Mouse (Mus musculus): ENCODE measurements around the gene Plekha6. TPM values are rescaled to one million over a fixed set of nuclear protein-coding genes. Genes with fewer than 3 reads are reported as not detected.

Gene Plekha6
- polyA plus RNA-seq, 1 experiment from 2014 or later = 25.8 TPM

DNA sequence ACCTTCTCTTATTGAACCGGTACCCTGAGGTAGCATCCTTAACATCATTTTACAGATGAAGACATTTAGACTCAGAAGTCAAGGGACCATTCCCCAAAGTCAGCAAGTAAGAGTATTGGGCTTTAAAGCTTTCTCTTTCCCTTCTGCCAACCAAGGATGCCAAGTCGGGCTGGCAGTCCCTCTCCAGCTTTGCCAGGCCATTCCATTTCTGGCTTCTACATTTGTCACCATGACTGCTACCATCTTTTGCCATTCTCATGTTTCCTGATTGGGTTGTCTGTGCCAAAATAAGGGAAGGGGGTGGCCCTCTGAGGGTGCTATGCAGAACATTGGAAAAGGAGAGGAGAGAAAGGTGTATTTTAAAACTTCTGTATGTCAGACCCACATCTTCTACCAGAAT, 61.6 kb downstream of the Plekha6 start:
- Histone ChIP-seq H3K36me3 (no peaks in the 10 kb centered on the region), H3K27me3 (0 out of 2 replicates have a peak, but pooled peaks cover 3% of the 10 kb centered on the region), H3K27ac (no peak overlapping the region), H3K4me1 (peaks cover 49% of the 10 kb centered on the region), H3K4me2 (replicated peaks) (no peak overlapping the region), H3K9me3 (replicated peaks) (no peaks in the 10 kb centered on the region), H3K9ac (no peak overlapping the region), H3K4me3 (no peak overlapping the region)
- WGBS = 88% methylated on average over 2 of the region's 2 CpGs
- no peak for ATAC-seq (ENCODE audit: low FRiP score)

DNA sequence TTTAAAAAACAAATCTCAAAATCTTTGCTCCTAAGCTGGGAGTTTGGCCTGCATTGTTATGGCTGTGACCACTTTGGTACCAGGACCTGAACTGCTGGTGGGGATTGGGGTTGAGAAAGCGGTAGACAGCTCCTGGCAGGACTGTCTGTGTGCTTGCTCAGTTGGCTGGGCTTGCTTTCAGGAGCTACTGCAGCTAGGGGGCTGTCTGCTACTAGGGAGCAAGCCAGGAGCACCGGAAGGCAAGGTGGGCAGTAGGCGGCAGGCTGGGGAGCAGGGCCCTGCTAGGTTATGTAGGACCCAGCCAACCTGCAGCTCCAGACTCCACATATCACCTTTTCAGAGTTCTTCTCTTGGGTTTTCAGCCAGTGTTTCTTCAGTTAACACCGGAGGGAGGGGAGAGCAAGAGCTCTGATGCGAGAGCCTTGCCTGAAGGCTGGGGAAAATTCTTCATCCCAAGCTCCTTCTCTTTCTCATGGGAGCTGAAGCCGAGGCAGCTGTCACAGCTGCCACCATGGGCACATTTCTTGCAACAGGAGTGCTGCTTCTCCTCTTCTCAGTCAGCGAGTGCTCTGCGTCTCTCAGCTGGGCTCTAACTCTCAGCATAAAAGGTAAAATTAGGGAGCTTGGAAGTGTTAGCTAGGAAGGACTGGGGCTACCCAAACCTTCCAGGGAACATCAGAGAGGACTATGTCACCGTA, 62.1 kb downstream of the Plekha6 start:
- Histone ChIP-seq H3K27me3 (0 out of 2 replicates have a peak, but pooled peaks cover 3% of the 10 kb centered on the region), H3K27ac (no peak overlapping the region), H3K9me3 (replicated peaks) (no peaks in the 10 kb centered on the region), H3K4me2 (replicated peaks) (no peak overlapping the region), H3K9ac (no peak overlapping the region), H3K4me1 (peaks cover 49% of the 10 kb centered on the region), H3K4me3 (no peak overlapping the region), H3K36me3 (no peaks in the 10 kb centered on the region)
- no peak for ATAC-seq (ENCODE audit: low FRiP score)
- WGBS = 30% methylated on average over 9 of the region's 9 CpGs

DNA sequence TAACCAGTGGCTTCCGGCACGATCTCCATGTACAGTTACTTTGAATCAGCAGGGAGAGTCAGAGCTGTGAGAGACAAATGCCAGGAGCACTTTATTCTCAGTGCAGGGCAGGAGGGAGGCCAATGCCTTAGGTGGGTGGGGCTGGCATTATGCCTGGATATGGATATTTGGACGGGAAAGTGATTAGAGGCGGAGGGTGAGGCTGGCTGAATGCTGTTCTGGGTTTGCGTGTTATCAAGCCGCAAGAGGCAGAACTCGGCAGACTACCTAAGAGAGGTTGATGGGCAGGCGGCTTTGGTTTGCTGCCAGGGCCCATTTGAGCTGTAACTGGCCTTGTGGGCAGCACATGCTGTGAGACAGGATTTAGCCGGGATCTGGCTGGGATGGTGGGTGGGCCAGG, 62.9 kb downstream of the Plekha6 start:
- no peak overlapping the region for H3K4me3 ChIP-seq
- peak overlapping the region; percentile 23; the same call in 1 of the 2 replicates for H3K27ac ChIP-seq
- H3K4me1 ChIP-seq = peaks cover 44% of the 10 kb centered on the region
- 29% methylated on average over 9 of the region's 9 CpGs for WGBS
- no peaks in the 10 kb centered on the region for H3K9me3 ChIP-seq (replicated peaks)
- H3K36me3 ChIP-seq = no peaks in the 10 kb centered on the region
- no peak for ATAC-seq (ENCODE audit: low FRiP score)
- no peak overlapping the region for H3K4me2 ChIP-seq (replicated peaks)
- H3K9ac ChIP-seq = peak overlapping the region; percentile 49
- H3K27me3 ChIP-seq = 0 out of 2 replicates have a peak, but pooled peaks cover 3% of the 10 kb centered on the region

DNA sequence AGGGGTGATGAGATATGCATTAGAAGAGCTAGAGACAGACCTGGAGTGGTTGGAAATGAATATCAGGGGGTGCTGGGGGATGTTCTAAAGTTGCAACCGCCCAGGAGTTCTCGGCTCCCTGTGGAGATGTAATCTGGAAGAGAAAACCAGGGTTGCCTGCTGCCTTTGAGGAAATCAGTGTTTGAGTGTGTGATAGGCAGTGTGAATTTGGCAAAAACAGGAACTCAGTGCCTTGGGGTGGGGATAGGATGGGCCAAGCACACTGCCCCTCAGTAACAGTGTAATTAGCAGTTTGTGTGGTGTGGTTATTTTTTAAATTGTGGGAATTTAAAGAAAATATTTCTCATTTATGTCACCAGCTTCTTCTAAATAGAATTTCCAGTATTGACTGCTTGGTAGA, 63.4 kb downstream of the Plekha6 start:
- Histone ChIP-seq H3K27me3 (0 out of 2 replicates have a peak, but pooled peaks cover 3% of the 10 kb centered on the region), H3K9ac (peak overlapping the region; percentile 49; the same call in 1 of the 2 replicates), H3K4me3 (no peak overlapping the region), H3K4me1 (peaks cover 41% of the 10 kb centered on the region), H3K9me3 (replicated peaks) (no peaks in the 10 kb centered on the region), H3K27ac (no peak overlapping the region), H3K4me2 (replicated peaks) (no peak overlapping the region), H3K36me3 (no peaks in the 10 kb centered on the region)
- 34% methylated on average over 2 of the region's 2 CpGs for WGBS
- no peak for ATAC-seq (ENCODE audit: low FRiP score)

DNA sequence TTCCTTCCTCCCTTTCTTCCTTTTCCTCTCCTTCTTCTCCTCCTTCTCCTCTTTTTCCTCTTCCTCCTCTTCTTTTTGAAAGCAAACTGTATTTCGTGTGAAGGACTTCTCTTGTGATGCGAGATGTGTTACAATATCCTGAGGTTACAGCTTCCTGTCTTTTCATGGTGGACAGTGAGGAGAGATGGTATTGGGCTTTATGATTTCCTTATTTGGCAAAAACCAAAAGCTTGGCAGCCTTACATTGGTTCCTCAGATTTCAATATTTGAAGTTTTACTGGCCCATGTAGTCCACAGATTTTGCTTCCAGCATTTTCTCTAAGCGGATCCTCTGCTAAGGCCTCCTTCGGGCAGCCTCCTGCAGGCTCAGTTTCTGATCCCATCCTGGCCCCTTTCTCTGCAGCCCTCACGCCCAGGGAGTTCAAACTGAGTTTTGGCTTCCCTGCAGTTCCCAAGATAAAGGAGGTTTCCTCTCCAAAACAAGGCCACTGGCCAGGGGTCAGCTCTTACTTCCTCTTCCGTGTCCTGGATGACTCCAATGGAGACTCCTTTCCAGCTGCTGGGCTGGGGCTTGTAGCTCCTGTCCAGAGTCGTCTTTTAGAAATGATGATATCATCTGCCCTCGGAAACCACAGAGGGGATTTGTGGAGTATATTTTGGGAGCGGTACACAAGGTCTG, 64.9 kb downstream of the Plekha6 start:
- H3K9me3 ChIP-seq (replicated peaks) = no peaks in the 10 kb centered on the region
- 0 out of 2 replicates have a peak, but pooled peaks cover 3% of the 10 kb centered on the region for H3K27me3 ChIP-seq
- no peaks in the 10 kb centered on the region for H3K36me3 ChIP-seq
- no peak overlapping the region for H3K4me3 ChIP-seq
- H3K27ac ChIP-seq = no peak overlapping the region
- H3K4me2 ChIP-seq (replicated peaks) = no peak overlapping the region
- H3K4me1 ChIP-seq = peaks cover 30% of the 10 kb centered on the region
- WGBS = 56% methylated on average over 9 of the region's 9 CpGs
- ATAC-seq (ENCODE audit: low FRiP score) = no peak
- no peak overlapping the region for H3K9ac ChIP-seq

DNA sequence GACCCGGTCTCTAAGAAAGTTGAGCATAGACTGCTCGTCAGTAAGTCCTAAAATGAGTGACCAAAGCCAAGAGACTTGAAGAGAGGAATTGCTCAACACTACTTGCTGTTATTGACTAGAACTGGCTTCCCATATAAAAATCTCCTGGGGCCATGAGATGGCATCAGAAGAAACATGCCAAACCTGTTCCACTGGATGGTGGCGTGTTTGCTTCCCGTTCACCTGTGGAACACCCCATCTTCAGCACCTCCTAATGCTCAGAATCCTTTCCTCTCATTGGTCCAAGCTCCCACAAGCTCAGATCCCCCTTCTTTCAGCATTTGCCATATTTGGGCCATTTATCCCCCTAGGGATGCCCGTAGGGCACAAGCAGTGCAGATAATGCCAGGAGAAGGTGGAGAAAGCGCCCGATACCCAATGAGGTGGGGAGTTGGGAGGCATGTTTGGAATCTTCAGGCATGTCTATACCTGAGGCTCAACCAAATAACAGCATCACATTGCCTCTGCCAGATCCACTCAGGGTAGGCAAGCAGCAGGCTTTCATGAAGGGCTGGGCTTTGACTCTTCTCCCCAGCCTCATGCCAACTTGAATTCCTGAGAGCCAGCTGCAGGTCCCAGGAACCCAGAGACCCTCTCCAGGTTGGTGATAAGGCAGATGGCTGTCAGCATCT, 67.6 kb downstream of the Plekha6 start:
- no peak overlapping the region for H3K27ac ChIP-seq
- H3K27me3 ChIP-seq = no peaks in the 10 kb centered on the region
- WGBS = 97% methylated on average over 7 of the region's 7 CpGs
- no peak overlapping the region for H3K4me2 ChIP-seq (replicated peaks)
- no peaks in the 10 kb centered on the region for H3K36me3 ChIP-seq
- H3K9ac ChIP-seq = no peak overlapping the region
- no peak for ATAC-seq (ENCODE audit: low FRiP score)
- no peaks in the 10 kb centered on the region for H3K9me3 ChIP-seq (replicated peaks)
- H3K4me3 ChIP-seq = no peak overlapping the region
- peaks cover 28% of the 10 kb centered on the region for H3K4me1 ChIP-seq

DNA sequence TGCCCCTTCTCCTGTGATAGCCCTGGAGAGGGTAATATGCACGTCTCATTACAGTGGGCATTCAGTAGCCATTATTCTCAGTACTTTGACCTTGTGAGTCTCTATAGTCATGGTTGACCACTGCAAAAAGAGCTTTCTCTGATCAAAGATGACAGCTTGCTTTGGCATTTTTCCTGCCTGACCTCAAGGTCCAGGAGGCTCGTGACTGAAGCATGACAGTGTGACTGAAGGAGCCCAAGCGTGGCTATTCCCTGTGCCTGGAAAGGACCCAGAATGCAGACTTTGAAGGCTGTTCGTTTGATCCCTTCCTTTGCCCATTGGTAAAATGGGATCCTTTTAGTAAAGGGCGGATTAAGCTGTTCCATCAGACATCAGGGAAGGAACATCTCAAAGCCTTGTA, 71.9 kb downstream of the Plekha6 start:
- Histone ChIP-seq H3K27me3 (peaks cover 2% of the 10 kb centered on the region; the same call in 1 of the 2 replicates), H3K9ac (no peak overlapping the region), H3K4me3 (no peak overlapping the region), H3K4me1 (peaks cover 37% of the 10 kb centered on the region), H3K27ac (no peak overlapping the region), H3K4me2 (replicated peaks) (no peak overlapping the region), H3K9me3 (replicated peaks) (no peaks in the 10 kb centered on the region), H3K36me3 (no peaks in the 10 kb centered on the region)
- WGBS = 53% methylated on average over 5 of the region's 5 CpGs
- no peak for ATAC-seq (ENCODE audit: low FRiP score)

DNA sequence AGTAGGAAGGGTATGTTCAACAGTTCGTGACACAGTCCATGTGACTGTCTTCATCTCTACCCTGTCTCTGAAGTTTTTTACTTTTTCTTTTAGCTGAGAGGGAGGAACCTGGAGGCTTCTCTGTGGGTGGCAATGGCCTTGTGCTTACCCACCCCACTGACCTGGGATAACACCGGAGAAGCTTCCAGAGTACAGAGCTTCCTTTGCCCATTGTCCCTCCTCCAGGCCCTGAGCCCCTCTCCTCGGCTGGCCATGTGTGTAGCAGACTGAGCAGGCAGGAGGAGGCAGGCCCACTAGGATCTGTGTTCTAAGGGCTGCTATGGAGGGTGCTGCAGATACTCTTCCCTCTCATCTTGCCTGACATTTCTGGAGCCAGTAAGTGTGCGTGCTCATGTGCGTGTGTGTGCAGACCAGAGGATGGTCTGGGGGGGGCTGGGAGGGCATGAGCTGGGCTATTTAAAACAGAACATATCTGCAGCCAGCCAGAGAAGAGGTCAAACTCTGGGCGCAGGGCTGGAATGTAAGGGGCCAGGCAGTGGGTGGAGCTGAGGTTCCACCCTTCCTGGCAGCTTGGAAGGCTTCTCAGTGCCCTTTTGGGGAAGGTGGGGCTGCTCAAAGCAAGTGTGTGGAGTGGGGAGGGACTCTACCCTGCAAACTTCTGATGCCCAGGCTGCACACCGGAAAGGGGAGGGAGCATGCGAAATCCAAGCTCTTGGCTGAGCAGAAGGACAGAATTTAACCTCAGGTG, 72.9 kb downstream of the Plekha6 start:
- Histone ChIP-seq H3K27me3 (peaks cover 2% of the 10 kb centered on the region; the same call in 1 of the 2 replicates), H3K27ac (no peak overlapping the region), H3K4me3 (no peak overlapping the region), H3K9me3 (replicated peaks) (no peaks in the 10 kb centered on the region), H3K9ac (0 out of 2 replicates have a peak overlapping the region, but pooled peaks have one; percentile 32), H3K4me1 (peaks cover 37% of the 10 kb centered on the region), H3K4me2 (replicated peaks) (no peak overlapping the region), H3K36me3 (no peaks in the 10 kb centered on the region)
- ATAC-seq (ENCODE audit: low FRiP score) = peak; percentile 20; the same call in 1 of the 2 replicates
- WGBS = 24% methylated on average over 8 of the region's 8 CpGs

DNA sequence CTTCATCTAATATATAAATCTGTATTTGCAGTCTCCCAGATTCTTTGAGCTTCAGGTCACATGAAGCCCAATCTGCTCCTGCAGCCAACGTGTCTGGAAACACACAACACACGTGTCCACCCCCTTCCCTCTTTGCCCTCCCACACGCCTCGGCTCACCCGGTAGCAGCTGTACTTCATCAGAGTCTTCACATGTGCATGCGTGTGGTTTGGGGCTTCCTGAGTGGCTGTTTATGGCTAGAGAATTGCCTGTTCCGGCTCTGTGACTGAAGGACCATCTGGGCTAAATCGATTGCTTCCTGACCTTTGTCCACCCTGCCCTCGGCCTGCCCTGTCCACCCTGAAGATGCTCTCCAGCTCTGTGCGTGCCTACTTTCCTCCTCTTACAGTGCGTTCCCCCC, 73.7 kb downstream of the Plekha6 start:
- no peaks in the 10 kb centered on the region for H3K36me3 ChIP-seq

DNA sequence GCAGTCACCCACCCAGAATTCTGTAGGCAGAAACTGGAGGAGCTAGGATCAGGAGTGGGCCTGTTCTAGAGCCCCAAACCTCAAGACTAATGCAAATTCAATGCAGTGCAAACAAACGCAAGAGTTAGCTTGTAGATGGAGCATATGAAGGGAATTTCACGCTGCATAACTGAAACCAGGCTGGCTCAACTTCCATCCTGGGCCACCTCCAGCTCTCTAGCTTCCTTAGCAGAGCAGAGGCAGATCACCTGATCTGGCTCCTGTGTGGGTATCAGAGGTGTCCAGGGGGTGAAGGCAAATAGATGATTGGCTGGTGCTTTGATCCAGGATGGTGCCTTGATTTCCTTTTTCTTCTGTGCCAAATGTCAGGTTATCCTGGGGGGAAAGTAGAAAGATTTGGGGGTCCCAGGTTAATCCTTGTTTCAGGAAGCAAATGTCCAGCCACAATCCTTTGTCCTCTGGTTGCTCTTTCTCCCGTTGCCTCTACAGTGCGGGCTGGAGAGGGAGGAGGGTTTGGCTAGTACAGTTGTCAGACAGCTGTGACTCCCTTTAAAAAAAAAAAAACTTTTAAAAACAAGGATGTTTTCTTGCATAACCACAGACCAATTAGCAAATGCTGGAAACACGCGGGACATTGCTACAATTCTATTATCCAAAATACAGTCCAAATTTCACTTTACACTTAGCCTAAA, 75.3 kb downstream of the Plekha6 start:
- Histone ChIP-seq H3K9ac (no peak overlapping the region), H3K4me2 (replicated peaks) (no peak overlapping the region), H3K4me3 (no peak overlapping the region), H3K9me3 (replicated peaks) (no peaks in the 10 kb centered on the region), H3K4me1 (peaks cover 34% of the 10 kb centered on the region), H3K27me3 (peaks cover 5% of the 10 kb centered on the region; the same call in 1 of the 2 replicates), H3K27ac (no peak overlapping the region), H3K36me3 (no peaks in the 10 kb centered on the region)
- ATAC-seq (ENCODE audit: low FRiP score) = no peak
- WGBS = 55% methylated on average over 6 of the region's 6 CpGs

More for the DNA sequence above, 73.7 kb downstream of the Plekha6 start:
- Histone ChIP-seq H3K4me1 (peaks cover 37% of the 10 kb centered on the region), H3K4me2 (replicated peaks) (no peak overlapping the region), H3K9ac (0 out of 2 replicates have a peak overlapping the region, but pooled peaks have one; percentile 32), H3K27ac (0 out of 2 replicates have a peak overlapping the region, but pooled peaks have one; percentile 17), H3K27me3 (peaks cover 2% of the 10 kb centered on the region; the same call in 1 of the 2 replicates), H3K4me3 (no peak overlapping the region), H3K9me3 (replicated peaks) (no peaks in the 10 kb centered on the region)
- no peak for ATAC-seq (ENCODE audit: low FRiP score)
- 35% methylated on average over 11 of the region's 11 CpGs for WGBS

DNA sequence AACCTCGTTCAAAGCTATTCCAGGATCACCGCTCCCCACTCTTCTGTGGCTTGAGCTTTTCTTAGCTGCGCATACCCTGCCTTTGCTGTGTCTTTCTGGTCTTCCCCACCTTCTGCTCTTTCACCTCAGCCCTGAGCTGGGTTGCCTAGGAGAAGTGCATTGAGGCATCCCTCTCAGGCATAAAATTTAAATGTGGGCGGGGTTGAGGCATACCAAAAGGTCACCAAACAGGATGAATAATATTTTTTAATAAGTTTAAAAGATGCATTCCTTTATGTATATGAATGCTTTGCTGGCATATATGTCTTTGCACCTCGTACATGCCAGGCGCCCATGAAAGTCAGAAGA, 75.8 kb downstream of the Plekha6 start:
- H3K4me1 ChIP-seq = peaks cover 37% of the 10 kb centered on the region
- 60% methylated on average over 6 of the region's 6 CpGs for whole genome bisulfite sequencing

More for the DNA sequence above, 75.8 kb downstream of the Plekha6 start:
- Histone ChIP-seq H3K9me3 (replicated peaks) (no peaks in the 10 kb centered on the region), H3K27me3 (peaks cover 5% of the 10 kb centered on the region; the same call in 1 of the 2 replicates), H3K4me3 (no peak overlapping the region), H3K4me2 (replicated peaks) (no peak overlapping the region), H3K27ac (no peak overlapping the region), H3K9ac (no peak overlapping the region), H3K36me3 (no peaks in the 10 kb centered on the region)
- ATAC-seq (ENCODE audit: low FRiP score) = no peak

Data from hindbrain, embryonic 12.5 days (tissue).